Mouse (Mus musculus): Measurements from ENCODE around the gene Hoxd12. TPM values are rescaled to one million over a fixed set of nuclear protein-coding genes. Genes with fewer than 3 reads are reported as not detected.
A peak's percentile ranks its signal among the peaks of the same experiment; 100 is the strongest.

The Hoxd12 gene
- polyA plus RNA-seq, 1 experiment from 2014 or later: 0.49 TPM

GRCm38 (mm10) chr2:74715504-74716241, 40.9 kb downstream of the Hoxd12 start:
- peaks cover 89% of the 10 kb centered on the region for H3K27me3 ChIP-seq (replicated peaks; ENCODE audit: control insufficient read depth, insufficient read depth, low read length)
- H3K27ac ChIP-seq (ENCODE audit: low read depth, low read length): no peak overlapping the region
- DNase-seq (ENCODE audit: low spot score): peak; percentile 83
- peak overlapping the region; percentile 49 for H3K4me2 ChIP-seq
- H3K4me3 ChIP-seq (ENCODE audit: low read depth, low read length): peak overlapping the region; percentile 30; the same call in 1 of the 2 replicates
- WGBS: 3% methylated on average over 26 of the region's 26 CpGs
- H3K4me1 ChIP-seq (replicated peaks; ENCODE audit: control insufficient read depth, insufficient read depth, low read length): no peaks in the 10 kb centered on the region; the same call in 1 of the 2 replicates
- no peak overlapping the region for H3K9ac ChIP-seq (ENCODE audit: low read depth, low read length)
- ATAC-seq (replicated peaks; ENCODE audit: low FRiP score): peak; percentile 74
- H3K36me3 ChIP-seq (ENCODE audit: control insufficient read depth, insufficient read depth, low read length): no peaks in the 10 kb centered on the region
- H3K9me3 ChIP-seq (ENCODE audit: control insufficient read depth, low read length): no peaks in the 10 kb centered on the region

- no peak overlapping the region for H3K4me2 ChIP-seq
- ATAC-seq (replicated peaks; ENCODE audit: low FRiP score): no peak
- H3K4me3 ChIP-seq (ENCODE audit: low read depth, low read length): no peak overlapping the region
- no peaks in the 10 kb centered on the region for H3K36me3 ChIP-seq (ENCODE audit: control insufficient read depth, insufficient read depth, low read length)
- no peak overlapping the region for H3K27ac ChIP-seq (ENCODE audit: low read depth, low read length)
- no peaks in the 10 kb centered on the region for H3K9me3 ChIP-seq (ENCODE audit: control insufficient read depth, low read length)
- no peak for DNase-seq (ENCODE audit: low spot score)
- 9% methylated on average over 2 of the region's 2 CpGs for WGBS
- peaks cover 89% of the 10 kb centered on the region for H3K27me3 ChIP-seq (replicated peaks; ENCODE audit: control insufficient read depth, insufficient read depth, low read length)
- H3K9ac ChIP-seq (ENCODE audit: low read depth, low read length): no peak overlapping the region
- H3K4me1 ChIP-seq (replicated peaks; ENCODE audit: control insufficient read depth, insufficient read depth, low read length): no peaks in the 10 kb centered on the region; the same call in 1 of the 2 replicates
Measured at GRCm38 (mm10) chr2:74720384-74720783, 45.6 kb downstream of the Hoxd12 start.

DNA sequence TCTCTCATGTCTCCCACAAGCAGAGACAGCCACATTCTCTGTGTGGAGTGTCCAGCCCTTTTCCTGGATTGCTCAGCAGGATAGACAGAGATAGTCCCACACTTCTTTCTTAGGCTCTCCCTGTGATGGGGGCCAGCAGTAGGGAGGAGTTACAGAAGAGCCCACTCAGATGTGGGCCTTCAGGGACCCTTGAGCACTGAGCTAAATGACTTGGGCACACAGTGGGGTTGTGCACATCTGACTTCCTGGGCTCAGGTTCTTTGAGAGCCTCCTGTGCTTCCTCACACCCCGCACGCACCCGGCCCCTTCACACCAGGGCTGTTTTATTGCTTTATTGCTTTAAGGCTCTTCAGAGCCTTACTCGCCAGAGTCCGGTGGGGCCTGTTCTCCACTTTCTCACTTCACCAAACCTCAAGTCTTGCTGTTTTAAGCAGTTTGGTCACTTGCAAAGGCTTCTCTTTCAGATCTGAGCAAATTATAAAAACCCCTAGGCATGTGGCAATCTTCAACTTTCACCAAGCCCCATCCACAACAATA, 46.2 kb downstream of the Hoxd12 start:
- Histone ChIP-seq H3K4me1 (replicated peaks; ENCODE audit: control insufficient read depth, insufficient read depth, low read length) (no peaks in the 10 kb centered on the region), H3K4me2 (no peak overlapping the region), H3K27ac (ENCODE audit: low read depth, low read length) (no peak overlapping the region), H3K36me3 (ENCODE audit: control insufficient read depth, insufficient read depth, low read length) (no peaks in the 10 kb centered on the region), H3K9ac (ENCODE audit: low read depth, low read length) (no peak overlapping the region), H3K4me3 (ENCODE audit: low read depth, low read length) (no peak overlapping the region), H3K27me3 (replicated peaks; ENCODE audit: control insufficient read depth, insufficient read depth, low read length) (peaks cover 89% of the 10 kb centered on the region), H3K9me3 (ENCODE audit: control insufficient read depth, low read length) (no peaks in the 10 kb centered on the region)
- DNase-seq (ENCODE audit: low spot score) (no peak), ATAC-seq (replicated peaks; ENCODE audit: low FRiP score) (no peak)
- 32% methylated on average over 5 of the region's 5 CpGs for WGBS

DNA sequence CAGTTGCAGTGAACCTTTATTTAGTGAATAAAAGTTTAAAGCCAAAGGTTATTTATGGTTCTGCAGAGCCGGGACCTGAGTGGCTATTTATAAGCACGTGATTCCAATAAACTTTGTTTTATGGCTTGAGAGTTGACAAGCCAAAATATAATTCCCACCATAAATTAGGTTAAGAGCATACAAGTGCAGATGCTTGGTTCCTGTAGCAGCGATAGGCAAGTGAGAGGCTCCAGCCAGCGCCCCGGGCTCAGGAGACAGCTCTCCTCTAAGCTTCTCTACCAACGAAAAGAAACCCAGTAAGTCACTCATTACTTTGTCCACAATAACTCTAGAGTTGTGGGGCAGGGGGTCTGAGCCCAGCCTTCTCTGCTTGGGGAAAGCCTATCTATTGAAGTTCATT, 47.1 kb downstream of the Hoxd12 start:
- Histone ChIP-seq H3K27ac (ENCODE audit: low read depth, low read length) (no peak overlapping the region), H3K36me3 (ENCODE audit: control insufficient read depth, insufficient read depth, low read length) (no peaks in the 10 kb centered on the region), H3K4me2 (no peak overlapping the region), H3K4me1 (replicated peaks; ENCODE audit: control insufficient read depth, insufficient read depth, low read length) (no peaks in the 10 kb centered on the region), H3K9me3 (ENCODE audit: control insufficient read depth, low read length) (no peaks in the 10 kb centered on the region), H3K9ac (ENCODE audit: low read depth, low read length) (no peak overlapping the region), H3K27me3 (replicated peaks; ENCODE audit: control insufficient read depth, insufficient read depth, low read length) (peaks cover 90% of the 10 kb centered on the region), H3K4me3 (ENCODE audit: low read depth, low read length) (no peak overlapping the region)
- WGBS: 21% methylated on average over 6 of the region's 6 CpGs
- no peak for DNase-seq (ENCODE audit: low spot score)
- no peak for ATAC-seq (replicated peaks; ENCODE audit: low FRiP score)

GRCm38 (mm10) chr2:74722949-74723348, 48.1 kb downstream of the Hoxd12 start:
- H3K27ac ChIP-seq (ENCODE audit: low read depth, low read length): no peak overlapping the region
- H3K27me3 ChIP-seq (replicated peaks; ENCODE audit: control insufficient read depth, insufficient read depth, low read length): peaks cover 96% of the 10 kb centered on the region
- H3K4me3 ChIP-seq (ENCODE audit: low read depth, low read length): no peak overlapping the region
- WGBS: 18% methylated on average over 8 of the region's 8 CpGs
- H3K4me2 ChIP-seq: no peak overlapping the region
- DNase-seq (ENCODE audit: low spot score) (no peak), ATAC-seq (replicated peaks; ENCODE audit: low FRiP score) (no peak)
- H3K4me1 ChIP-seq (replicated peaks; ENCODE audit: control insufficient read depth, insufficient read depth, low read length): 0 out of 2 replicates have a peak, but pooled peaks cover 2% of the 10 kb centered on the region
- H3K9me3 ChIP-seq (ENCODE audit: control insufficient read depth, low read length): no peaks in the 10 kb centered on the region
- H3K36me3 ChIP-seq (ENCODE audit: control insufficient read depth, insufficient read depth, low read length): no peaks in the 10 kb centered on the region
- H3K9ac ChIP-seq (ENCODE audit: low read depth, low read length): no peak overlapping the region

- Histone ChIP-seq H3K36me3 (ENCODE audit: control insufficient read depth, insufficient read depth, low read length) (no peaks in the 10 kb centered on the region), H3K27me3 (replicated peaks; ENCODE audit: control insufficient read depth, insufficient read depth, low read length) (peaks cover 100% of the 10 kb centered on the region), H3K4me3 (ENCODE audit: low read depth, low read length) (no peak overlapping the region), H3K4me2 (no peak overlapping the region), H3K4me1 (replicated peaks; ENCODE audit: control insufficient read depth, insufficient read depth, low read length) (0 out of 2 replicates have a peak, but pooled peaks cover 2% of the 10 kb centered on the region), H3K9ac (ENCODE audit: low read depth, low read length) (no peak overlapping the region), H3K27ac (ENCODE audit: low read depth, low read length) (no peak overlapping the region), H3K9me3 (ENCODE audit: control insufficient read depth, low read length) (no peaks in the 10 kb centered on the region)
- WGBS: 38% methylated on average over 7 of the region's 7 CpGs
- DNase-seq (ENCODE audit: low spot score): peak; percentile 31
- no peak for ATAC-seq (replicated peaks; ENCODE audit: low FRiP score)
Measured at GRCm38 (mm10) chr2:74724244-74725015, 49.6 kb downstream of the Hoxd12 start.

DNA sequence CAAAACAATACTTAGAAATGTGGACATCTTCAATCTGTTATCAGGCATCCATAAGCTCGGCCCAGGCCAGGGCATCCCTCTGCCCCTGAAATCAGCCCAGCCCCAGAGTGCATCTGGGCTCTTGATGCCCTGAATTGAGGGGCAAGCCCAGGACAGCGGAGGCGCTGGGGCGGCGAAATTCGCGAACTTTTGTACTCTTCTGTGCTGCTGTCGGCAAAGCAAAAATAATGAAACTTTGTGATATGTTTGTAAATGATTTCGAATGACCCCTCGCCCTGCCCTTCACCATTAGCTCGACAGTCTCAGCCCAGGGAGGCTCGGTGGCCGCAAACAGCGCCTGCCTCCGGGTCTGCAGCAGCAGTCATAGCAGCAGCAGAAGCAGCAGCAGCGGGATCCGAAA, 50.4 kb downstream of the Hoxd12 start:
- DNase-seq (ENCODE audit: low spot score) (peak; percentile 39), ATAC-seq (replicated peaks; ENCODE audit: low FRiP score) (no peak)
- Histone ChIP-seq H3K4me1 (replicated peaks; ENCODE audit: control insufficient read depth, insufficient read depth, low read length) (0 out of 2 replicates have a peak, but pooled peaks cover 2% of the 10 kb centered on the region), H3K36me3 (ENCODE audit: control insufficient read depth, insufficient read depth, low read length) (no peaks in the 10 kb centered on the region), H3K27ac (ENCODE audit: low read depth, low read length) (no peak overlapping the region), H3K4me2 (no peak overlapping the region), H3K27me3 (replicated peaks; ENCODE audit: control insufficient read depth, insufficient read depth, low read length) (peaks cover 98% of the 10 kb centered on the region), H3K4me3 (ENCODE audit: low read depth, low read length) (no peak overlapping the region), H3K9me3 (ENCODE audit: control insufficient read depth, low read length) (no peaks in the 10 kb centered on the region), H3K9ac (ENCODE audit: low read depth, low read length) (no peak overlapping the region)
- 21% methylated on average over 17 of the region's 17 CpGs for WGBS

DNA sequence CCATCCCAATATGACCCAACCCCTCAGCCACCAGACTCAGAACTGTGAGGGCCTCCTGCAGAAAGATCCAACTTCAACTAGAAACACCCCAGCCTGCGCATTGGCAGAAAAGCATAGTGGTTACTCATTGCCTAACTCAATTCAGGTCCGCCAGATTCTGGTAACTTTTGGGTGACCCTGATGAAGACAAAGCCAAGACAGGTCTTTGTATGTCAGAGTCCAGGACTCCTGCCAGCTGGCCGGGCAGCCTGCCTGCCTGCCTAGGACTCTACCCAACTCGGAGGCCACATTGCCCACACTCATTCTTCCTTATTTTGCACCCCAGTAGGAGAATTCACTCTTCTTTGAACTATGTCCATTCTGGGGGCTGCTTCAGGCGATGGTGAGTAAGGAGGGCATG, 51.7 kb downstream of the Hoxd12 start, which contains the start of gene Gm28230:
Gm28230 (plus strand) TSS at position 178 of the 400 bp plus-strand sequence.
- Histone ChIP-seq H3K9ac (ENCODE audit: low read depth, low read length) (no peak within 1 kb of the TSS), H3K4me1 (replicated peaks; ENCODE audit: control insufficient read depth, insufficient read depth, low read length) (0 out of 2 replicates have a peak, but pooled peaks cover 2% of the 10 kb centered on the region), H3K36me3 (ENCODE audit: control insufficient read depth, insufficient read depth, low read length) (no peaks in the 10 kb centered on the region), H3K9me3 (ENCODE audit: control insufficient read depth, low read length) (no peaks in the 10 kb centered on the region), H3K4me2 (peak within 1 kb of the TSS; percentile 57), H3K4me3 (ENCODE audit: low read depth, low read length) (peak within 1 kb of the TSS; percentile 44), H3K27ac (ENCODE audit: low read depth, low read length) (no peak within 1 kb of the TSS), H3K27me3 (replicated peaks; ENCODE audit: control insufficient read depth, insufficient read depth, low read length) (peaks cover 98% of the 10 kb centered on the region)
- no peak for ATAC-seq (replicated peaks; ENCODE audit: low FRiP score)
- DNase-seq (ENCODE audit: low spot score): peak; percentile 33
- WGBS: 22% methylated on average over 5 of the region's 5 CpGs

Measured in liver, embryonic 11.5 days (tissue).